Mouse (Mus musculus): Measurements from ENCODE around the gene Galnt3.

Galnt3 gene

GRCm38 (mm10) chr2:66107864-66108514 is 16.8 kb downstream of the Galnt3 start:
- DNase-seq (ENCODE audit: low read depth, low spot score), result no peak

- DNase-seq (ENCODE audit: low read depth, low spot score), result no peak
Observed at GRCm38 (mm10) chr2:66103740-66104436, 20.9 kb downstream of the Galnt3 start.

- DNase-seq (ENCODE audit: low read depth, low spot score), result no peak
Observed at GRCm38 (mm10) chr2:66101686-66102304, 23.0 kb downstream of the Galnt3 start.

GRCm38 (mm10) chr2:66100671-66101351 is 24.0 kb downstream of the Galnt3 start:
- DNase-seq (ENCODE audit: low read depth, low spot score), result no peak

GRCm38 (mm10) chr2:66100239-66100638 is 24.6 kb downstream of the Galnt3 start:
- DNase-seq (ENCODE audit: low read depth, low spot score), result no peak

- DNase-seq (ENCODE audit: low read depth, low spot score), result no peak
Observed at GRCm38 (mm10) chr2:66094622-66095181, 30.1 kb downstream of the Galnt3 start.

- no peak for DNase-seq (ENCODE audit: low read depth, low spot score)
Observed at GRCm38 (mm10) chr2:66091296-66091695, 33.5 kb downstream of the Galnt3 start.

- peak; percentile 2 for DNase-seq (ENCODE audit: low read depth, low spot score)
Observed at GRCm38 (mm10) chr2:66081876-66082275, 42.9 kb downstream of the Galnt3 start.

GRCm38 (mm10) chr2:66080731-66081130 is 44.1 kb downstream of the Galnt3 start:
- DNase-seq (ENCODE audit: low read depth, low spot score), result no peak

- DNase-seq (ENCODE audit: low read depth, low spot score), result no peak
Observed at GRCm38 (mm10) chr2:66069454-66069853, 55.3 kb downstream of the Galnt3 start.

- no peak for DNase-seq (ENCODE audit: low read depth, low spot score)
Observed at GRCm38 (mm10) chr2:66063291-66063690, 61.5 kb downstream of the Galnt3 start.

- no peak for DNase-seq (ENCODE audit: low read depth, low spot score)
Observed at GRCm38 (mm10) chr2:66044405-66045089, 80.2 kb downstream of the Galnt3 start.

- no peak for DNase-seq (ENCODE audit: low read depth, low spot score)
Observed at GRCm38 (mm10) chr2:66043441-66044404, 81.1 kb downstream of the Galnt3 start.

- DNase-seq (ENCODE audit: low read depth, low spot score), result peak; percentile 50
Observed at GRCm38 (mm10) chr2:66041917-66042419, 82.8 kb downstream of the Galnt3 start.

- peak; percentile 15 for DNase-seq (ENCODE audit: low read depth, low spot score)
Observed at GRCm38 (mm10) chr2:66041203-66041916, 83.4 kb downstream of the Galnt3 start.

- no peak for DNase-seq (ENCODE audit: low read depth, low spot score)
Observed at GRCm38 (mm10) chr2:66040611-66041010, 84.2 kb downstream of the Galnt3 start.

GRCm38 (mm10) chr2:66034907-66035679 is 89.7 kb downstream of the Galnt3 start:
- peak; percentile 9 for DNase-seq (ENCODE audit: low read depth, low spot score)
